Mouse (Mus musculus) intestine, embryonic 16.5 days (tissue): ENCODE data around the gene Pvrig. TPM values are rescaled to one million over a fixed set of nuclear protein-coding genes. Genes with fewer than 3 reads are reported as not detected.
"Not testable (repeated sequence)": the region's sequence is repeated elsewhere in the genome, so short reads cannot be mapped to it uniquely, and the experiment has no call there.

Source experiments
- ATAC-seq: fragments of 200-750 bp; cut with Nextera tagmentation; 2 replicates; pipeline ENCODE4 v1.8.0; 2017; ENCODE audit warnings: moderate TSS enrichment, moderate library complexity
- H3K27ac ChIP-seq: fragments of 300-500 bp; sonication (generic); 2 replicates; pipeline ENCODE4 v1.5.1; 2014; ENCODE audit warnings: mild to moderate bottlenecking, low read length
- H3K27me3 ChIP-seq: fragments of 300-500 bp; sonication (generic); replicated peaks from 2 replicates; pipeline ENCODE4 v1.6.1; 2014; ENCODE audit warnings: low read length, control low read depth, mixed read lengths; ENCODE audit not compliant: control insufficient read depth, insufficient read depth
- H3K36me3 ChIP-seq: fragments of 300-500 bp; sonication (generic); 2 replicates; pipeline ENCODE4 v1.6.1; 2014; ENCODE audit warnings: low read length, control low read depth; ENCODE audit not compliant: control insufficient read depth, insufficient read depth
- H3K4me1 ChIP-seq: fragments of 300-500 bp; sonication (generic); 2 replicates; pipeline ENCODE4 v1.6.1; 2014; ENCODE audit warnings: low read length, control low read depth, mixed read lengths; ENCODE audit not compliant: control insufficient read depth, insufficient read depth
- H3K4me2 ChIP-seq: fragments of 300-500 bp; sonication (generic); 2 replicates; pipeline ENCODE4 v1.6.1; 2014; ENCODE audit warnings: low read depth, low read length, control low read depth
- H3K4me3 ChIP-seq: fragments of 300-500 bp; sonication (generic); 2 replicates; pipeline ENCODE4 v1.5.1; 2014; ENCODE audit warnings: mild to moderate bottlenecking, low read length
- H3K9ac ChIP-seq: fragments of 300-500 bp; sonication (generic); 2 replicates; pipeline ENCODE4 v1.6.1; 2014; ENCODE audit warnings: low read depth, low read length
- H3K9me3 ChIP-seq: fragments of 300-500 bp; sonication (generic); 2 replicates; pipeline ENCODE4 v1.6.1; 2016; ENCODE audit warnings: low read length, control low read depth; ENCODE audit not compliant: control insufficient read depth
- WGBS: fragments of 180-500 bp; shearing (Covaris S2); extraction: QIAGEN DNeasy Blood & Tissue Kit; methylation state at CpG from one replicate; pipeline ENCODE4 v1.1.7; 2014; 5-methylcytosine and 5-hydroxymethylcytosine counted together
- polyA plus RNA-seq: library from polyadenylated mRNA; unstranded; fragments of >200 nt; fragmentation: Nextera tagmentation; extraction: Ambion mirVana; gene quantifications from 2 replicates; pipeline ENCODE4 v1.2.1, GENCODE M21; 2015

The Pvrig gene
- 0.44 and 0.47 TPM in 2 replicates for polyA plus RNA-seq

DNA sequence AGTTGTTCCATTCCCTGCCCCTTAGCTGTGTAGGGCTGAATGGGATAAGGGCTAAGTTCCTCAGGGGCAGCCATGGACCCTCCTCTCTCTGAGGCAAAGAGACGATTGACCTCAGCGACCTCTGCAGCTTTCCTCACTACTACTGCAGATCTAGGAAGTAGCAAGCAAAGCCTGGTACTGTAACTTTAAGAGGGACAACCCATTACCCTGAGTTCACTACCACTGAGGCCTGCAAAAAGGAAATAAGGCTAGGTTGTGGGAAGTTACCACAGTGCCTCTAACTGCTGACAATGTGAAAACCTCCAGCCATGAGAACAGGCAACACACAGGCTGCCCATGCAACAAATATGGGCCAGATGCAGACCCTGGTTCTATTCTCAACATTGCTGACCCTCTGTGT lies at the start of gene Pvrig:
TSS of gene Pvrig (plus strand) at position 301 of the 400 bp plus-strand sequence.
- no peak for ATAC-seq
- Histone ChIP-seq H3K9me3 (no peaks in the 10 kb centered on the region), H3K9ac (no peak within 1 kb of the TSS), H3K27ac (no peak within 1 kb of the TSS), H3K4me1 (no peaks in the 10 kb centered on the region), H3K4me2 (no peak within 1 kb of the TSS), H3K27me3 (no peaks in the 10 kb centered on the region), H3K4me3 (no peak within 1 kb of the TSS), H3K36me3 (no peaks in the 10 kb centered on the region)
- WGBS = 84% methylated on average over 2 of the region's 2 CpGs

DNA sequence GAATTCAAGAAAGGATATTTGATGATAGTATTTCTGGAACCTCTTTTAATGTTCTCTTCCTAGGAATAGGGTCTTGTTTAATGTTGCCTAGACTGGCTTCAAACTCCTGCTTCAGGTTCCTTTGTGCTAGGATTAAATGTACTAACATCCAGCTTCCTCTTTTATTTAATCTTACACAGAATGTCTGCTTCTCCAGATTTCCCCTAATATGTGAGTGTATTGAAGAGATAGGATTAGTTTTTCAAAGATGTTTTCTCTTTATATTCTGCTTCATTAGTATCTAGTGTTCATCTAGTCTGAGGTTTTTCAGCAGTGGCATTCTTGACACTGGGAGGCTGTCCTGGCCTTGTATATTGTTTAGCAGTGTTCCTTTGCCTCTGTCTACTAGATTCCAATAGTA lies 47.6 kb upstream of the Pvrig start:
- no peaks in the 10 kb centered on the region for H3K36me3 ChIP-seq
- H3K4me3 ChIP-seq = no peak overlapping the region
- H3K9me3 ChIP-seq = no peaks in the 10 kb centered on the region
- no peaks in the 10 kb centered on the region for H3K4me1 ChIP-seq
- H3K4me2 ChIP-seq = no peak overlapping the region
- no peak overlapping the region for H3K9ac ChIP-seq
- ATAC-seq = no peak
- no peak overlapping the region for H3K27ac ChIP-seq
- H3K27me3 ChIP-seq = no peaks in the 10 kb centered on the region

DNA sequence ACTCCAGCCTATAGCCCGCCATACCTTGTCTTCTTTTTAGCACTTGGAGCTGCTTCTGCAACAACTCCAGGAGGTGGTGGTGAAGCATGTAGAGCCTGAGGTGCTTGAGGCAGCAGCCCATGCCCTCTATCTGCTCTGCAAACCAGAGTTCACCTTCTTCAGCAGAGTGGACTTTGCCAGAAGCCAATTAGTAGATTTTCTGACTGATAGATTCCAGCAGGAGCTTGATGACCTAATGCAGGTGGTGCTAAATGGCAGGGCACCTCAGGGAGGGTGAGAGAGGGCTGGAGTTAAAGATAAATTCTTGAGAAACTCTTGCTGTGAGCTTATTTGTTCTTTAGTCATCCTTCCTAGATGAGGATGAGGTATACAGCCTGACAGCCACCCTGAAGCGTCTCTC lies 42.1 kb upstream of the Pvrig start:
- ATAC-seq = peak; percentile 82
- Histone ChIP-seq H3K4me3 (no peak overlapping the region), H3K4me2 (no peak overlapping the region), H3K9me3 (no peaks in the 10 kb centered on the region), H3K4me1 (no peaks in the 10 kb centered on the region), H3K27ac (no peak overlapping the region), H3K27me3 (no peaks in the 10 kb centered on the region), H3K9ac (no peak overlapping the region), H3K36me3 (no peaks in the 10 kb centered on the region)
- WGBS = 83% methylated on average over 2 of the region's 2 CpGs

DNA sequence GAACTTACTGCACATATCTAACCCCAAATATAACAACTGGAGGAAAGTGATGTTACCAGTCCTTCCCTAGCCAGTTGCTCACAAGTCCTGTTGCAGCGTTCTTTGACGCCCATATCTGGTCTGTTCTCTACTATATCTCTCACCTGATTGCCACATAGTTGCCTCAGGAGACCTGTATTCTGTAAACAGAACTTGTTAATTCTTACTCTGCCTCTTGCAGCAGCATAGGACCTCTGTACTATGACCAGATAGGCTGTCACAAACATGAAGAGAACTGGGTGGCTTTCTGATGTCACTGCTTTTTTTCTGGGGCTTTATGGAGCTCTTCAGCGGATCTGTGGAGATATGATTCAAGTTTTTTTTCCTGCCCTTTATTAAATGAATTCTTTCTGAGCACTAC lies 29.0 kb upstream of the Pvrig start:
- Histone ChIP-seq H3K36me3 (no peaks in the 10 kb centered on the region), H3K4me3 (no peak overlapping the region), H3K9me3 (no peaks in the 10 kb centered on the region), H3K4me1 (no peaks in the 10 kb centered on the region), H3K27me3 (no peaks in the 10 kb centered on the region), H3K27ac (no peak overlapping the region), H3K4me2 (no peak overlapping the region), H3K9ac (no peak overlapping the region)
- no peak for ATAC-seq
- 82% methylated on average over 3 of the region's 3 CpGs for WGBS

DNA sequence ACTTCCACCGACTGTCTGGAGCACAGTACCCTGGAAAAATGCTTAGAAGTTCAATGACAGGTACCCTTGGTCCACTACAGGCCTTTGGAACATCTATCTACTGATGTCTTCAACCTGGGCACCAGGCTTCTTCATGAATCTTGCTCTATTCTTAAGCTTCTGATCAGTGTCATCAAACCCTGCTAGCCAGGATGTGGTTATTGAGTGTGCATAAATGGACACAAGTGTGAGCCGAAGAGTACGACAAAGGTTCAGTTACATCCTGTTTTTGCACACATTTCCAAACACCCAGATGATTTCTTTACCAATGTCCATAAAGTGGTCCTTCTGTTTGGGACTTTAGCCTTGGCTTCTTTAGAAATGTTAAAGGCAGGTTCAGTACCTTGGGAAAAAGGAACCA lies 1.5 kb downstream of the Pvrig start:
- H3K9ac ChIP-seq = no peak overlapping the region

DNA sequence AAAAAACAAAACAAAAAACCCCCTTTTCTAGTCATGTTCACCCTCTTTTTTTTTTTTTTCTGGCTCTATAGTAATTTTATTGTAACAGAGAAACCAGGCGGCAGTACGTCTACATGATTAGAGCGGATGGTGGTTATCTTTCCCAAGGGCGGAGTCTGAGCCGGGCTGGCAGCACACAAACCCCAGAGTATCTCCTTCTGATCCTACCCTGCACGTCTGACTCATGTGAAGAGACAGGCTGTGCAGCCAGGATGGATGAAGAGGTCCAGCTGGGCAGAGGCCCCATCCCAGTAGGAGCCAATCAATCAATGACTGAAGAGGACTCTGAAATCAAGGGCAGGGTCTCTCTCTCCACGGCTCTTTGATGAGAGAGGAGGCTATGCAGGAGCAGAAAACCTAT lies 21.4 kb downstream of the Pvrig start:
- ATAC-seq, H3K4me2 ChIP-seq, H3K4me3 ChIP-seq, H3K4me1 ChIP-seq, H3K27ac ChIP-seq, H3K36me3 ChIP-seq, H3K9me3 ChIP-seq, H3K9ac ChIP-seq, H3K27me3 ChIP-seq: not testable (repeated sequence)
- 85% methylated on average over 6 of the region's 7 CpGs for WGBS

More for the DNA sequence above, 1.5 kb downstream of the Pvrig start:
- Histone ChIP-seq H3K4me2 (no peak overlapping the region), H3K4me3 (no peak overlapping the region), H3K36me3 (no peaks in the 10 kb centered on the region), H3K27me3 (no peaks in the 10 kb centered on the region), H3K27ac (no peak overlapping the region), H3K9me3 (no peaks in the 10 kb centered on the region), H3K4me1 (no peaks in the 10 kb centered on the region)
- no peak for ATAC-seq
- 88% methylated on average over 3 of the region's 3 CpGs for WGBS

DNA sequence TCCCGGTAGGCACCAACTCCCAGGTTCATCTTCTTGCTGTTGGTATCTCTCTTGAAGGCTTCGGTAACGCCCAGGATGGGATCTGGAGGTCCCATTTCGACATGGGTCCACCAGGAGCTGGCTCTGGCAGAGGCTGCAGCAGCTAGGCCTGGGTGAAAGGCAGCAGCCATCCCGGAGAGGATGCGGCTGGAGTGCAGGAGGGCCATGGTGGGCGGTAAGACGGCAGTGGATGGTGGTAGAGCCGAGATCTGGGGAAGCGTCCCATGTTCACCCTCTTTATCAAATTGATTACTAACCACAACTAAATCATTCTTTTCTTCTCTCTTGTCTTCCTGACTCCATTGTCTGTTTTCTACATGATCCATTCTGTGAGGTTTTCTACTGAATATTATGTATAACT lies 23.6 kb downstream of the Pvrig start:
- not testable (repeated sequence) for H3K9me3 ChIP-seq, ATAC-seq, H3K27me3 ChIP-seq

More for the DNA sequence above, 23.6 kb downstream of the Pvrig start:
- 90% methylated on average over 10 of the region's 10 CpGs for WGBS
- not testable (repeated sequence) for H3K4me1 ChIP-seq, H3K36me3 ChIP-seq, H3K4me3 ChIP-seq, H3K27ac ChIP-seq, H3K4me2 ChIP-seq, H3K9ac ChIP-seq

Other genes starting within 250 kb of the Pvrig start
- 40.8 and 44.2 TPM in 2 replicates for gene Zscan21, start 225.1 kb upstream of the Pvrig start, polyA plus RNA-seq
- 11.7 and 11.8 TPM in 2 replicates for gene Zfp113, start 186.2 kb upstream of the Pvrig start, polyA plus RNA-seq
- 282 and 303 TPM in 2 replicates for gene Cops6, start 180.9 kb upstream of the Pvrig start, polyA plus RNA-seq
- 16.7 and 17.1 TPM in 2 replicates for gene Ap4m1, start 170.0 kb upstream of the Pvrig start, polyA plus RNA-seq
- gene Mcm7, start 169.5 kb upstream of the Pvrig start, polyA plus RNA-seq = 128 and 147 TPM in 2 replicates
- 64.5 and 69.2 TPM in 2 replicates for gene Taf6, start 154.5 kb upstream of the Pvrig start, polyA plus RNA-seq
- gene Cnpy4, start 154.5 kb upstream of the Pvrig start, polyA plus RNA-seq = 29.9 and 33.7 TPM in 2 replicates
- gene Mblac1, start 147.6 kb upstream of the Pvrig start, polyA plus RNA-seq = 5.7 and 7.0 TPM in 2 replicates
- gene Nxpe5, start 116.1 kb upstream of the Pvrig start, polyA plus RNA-seq = not detected in 2 replicates
- gene Lamtor4, start 86.5 kb upstream of the Pvrig start, polyA plus RNA-seq = 101 and 107 TPM in 2 replicates
- gene BC037034, start 77.9 kb upstream of the Pvrig start, polyA plus RNA-seq = 3.7 and 3.9 TPM in 2 replicates
- 0.80 and 0.92 TPM in 2 replicates for gene Gal3st4, start 69.1 kb upstream of the Pvrig start, polyA plus RNA-seq
- 0.06 TPM in 2 replicates for gene Gm43720, start 62.0 kb upstream of the Pvrig start, polyA plus RNA-seq
- 11.2 and 13.1 TPM in 2 replicates for gene Gpc2, start 62.0 kb upstream of the Pvrig start, polyA plus RNA-seq
- gene Stag3, start 61.7 kb upstream of the Pvrig start, polyA plus RNA-seq = 2.0 and 3.2 TPM in 2 replicates
- 22.0 and 24.0 TPM in 2 replicates for gene Zfp157, start 99.5 kb downstream of the Pvrig start, polyA plus RNA-seq
- gene 1700123K08Rik, start 222.8 kb downstream of the Pvrig start, polyA plus RNA-seq = not detected in 2 replicates